In the genomic region with DNA sequence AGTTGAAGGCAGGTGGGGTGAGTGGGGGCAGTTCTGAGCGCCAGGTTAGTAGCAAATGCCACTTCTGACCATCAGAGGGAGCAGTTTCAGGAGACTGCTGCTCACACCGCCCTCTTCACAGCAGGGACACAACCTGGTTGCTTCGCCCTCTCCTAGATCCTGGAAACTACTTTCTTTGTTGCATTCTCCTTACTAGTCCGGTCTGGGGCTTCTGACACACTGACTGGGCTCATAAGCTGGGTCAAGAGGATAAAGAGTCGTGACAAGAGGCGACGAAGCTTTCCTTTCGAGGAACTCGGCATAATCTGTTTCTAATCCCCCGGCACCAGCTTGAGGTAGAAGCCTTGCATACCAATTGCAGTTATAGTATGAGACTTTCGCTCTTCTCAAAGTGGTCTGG, we compare ENCODE assay signal across 8 mouse cellular contexts.
DNase-seq lines count a peak whose midpoint lies in the region; ATAC-seq lines count a peak whose summit lies in the region.

No protein-coding gene starts in this region.

- H3K4me3 ChIP-seq in embryonic facial prominence, embryonic 15.5 days (replicated peaks), result peak overlapping the region; percentile 35
- no peak overlapping the region for H3K4me3 ChIP-seq in neural tube, embryonic 15.5 days (replicated peaks)

- H3K36me3 ChIP-seq in embryonic facial prominence, embryonic 15.5 days, result no peaks in the 10 kb centered on the region
- no peaks in the 10 kb centered on the region for H3K36me3 ChIP-seq in neural tube, embryonic 15.5 days

- 19% methylated on average over 11 of the region's 11 CpGs for WGBS in embryonic facial prominence, embryonic 15.5 days
- 44% methylated on average over 11 of the region's 11 CpGs for whole genome bisulfite sequencing in neural tube, embryonic 15.5 days

- H3K4me1 ChIP-seq in embryonic facial prominence, embryonic 15.5 days, result no peaks in the 10 kb centered on the region
- 0 out of 2 replicates have a peak, but pooled peaks cover 3% of the 10 kb centered on the region for H3K4me1 ChIP-seq in neural tube, embryonic 15.5 days

- peak; percentile 46 for DNase-seq in adrenal gland, postnatal 25 days
- peak; percentile 71 for DNase-seq in heart, postnatal 4 days
- peak; percentile 27 to 60 for DNase-seq in layer of hippocampus, adult 18-20 months (ENCODE audit: low spot score in 2 of 2)
- DNase-seq in lung, adult 18-20 months, result peak; percentile 40 to 46
- peak; percentile 5 for DNase-seq in thymus, postnatal 0 days (ENCODE audit: low spot score)

- H3K9ac ChIP-seq in embryonic facial prominence, embryonic 15.5 days, result no peak overlapping the region
- no peak overlapping the region for H3K9ac ChIP-seq in neural tube, embryonic 15.5 days (replicated peaks)

- H3K9me3 ChIP-seq in embryonic facial prominence, embryonic 15.5 days (replicated peaks), result no peaks in the 10 kb centered on the region
- H3K9me3 ChIP-seq in neural tube, embryonic 15.5 days (replicated peaks), result no peaks in the 10 kb centered on the region

- ATAC-seq in CD4-positive, CD25-positive, alpha-beta regulatory T cell, adult 4 months, result peak; percentile 77
- no peak for ATAC-seq in embryonic facial prominence, embryonic 15.5 days (ENCODE audit: insufficient number of reproducible peaks, low FRiP score, low TSS enrichment, low read depth)
- no peak for ATAC-seq in neural tube, embryonic 15.5 days (ENCODE audit: low FRiP score)

- no peak overlapping the region for H3K27ac ChIP-seq in embryonic facial prominence, embryonic 15.5 days (replicated peaks)
- no peak overlapping the region for H3K27ac ChIP-seq in neural tube, embryonic 15.5 days (replicated peaks)

- no peaks in the 10 kb centered on the region for H3K27me3 ChIP-seq in embryonic facial prominence, embryonic 15.5 days
- H3K27me3 ChIP-seq in neural tube, embryonic 15.5 days (replicated peaks), result no peaks in the 10 kb centered on the region

- H3K4me2 ChIP-seq in embryonic facial prominence, embryonic 15.5 days (replicated peaks), result peak overlapping the region; percentile 50
- H3K4me2 ChIP-seq in neural tube, embryonic 15.5 days, result peak overlapping the region; percentile 37

Comparison
In these comparisons a context has a peak if more than half of its experiments do, and no peak if none do; other contexts are left out.
1. DNase-seq: peak in every context shown above with its lines; median percentile 71 in heart, postnatal 4 days; 46 in adrenal gland, postnatal 25 days; 44 in layer of hippocampus, adult 18-20 months; 43 in lung, adult 18-20 months; 5 in thymus, postnatal 0 days.